Mouse (Mus musculus) lung, adult 2 months (tissue): ENCODE data around the gene Robo1. TPM values are rescaled to one million over a fixed set of nuclear protein-coding genes. Genes with fewer than 3 reads are reported as not detected.

ENCODE experiments used
- DNase-seq: peaks from one replicate; pipeline ENCODE4 v3.0.0; 2022
- H3K4me1 ChIP-seq: fragments of 200-500 bp; 2 replicates; pipeline ENCODE4 v1.6.1; 2011; ENCODE audit warnings: low read length; ENCODE audit not compliant: control insufficient read depth, insufficient read depth
- H3K4me3 ChIP-seq: fragments of 200-500 bp; replicated peaks from 2 replicates; pipeline ENCODE3; 2011; ENCODE audit warnings: low read depth, mild to moderate bottlenecking, control low read depth, low read length; ENCODE audit errors: extremely low read depth
- CTCF ChIP-seq: fragments of 200-500 bp; IDR thresholded peaks from 2 replicates; pipeline ENCODE4 v1.5.1; 2011; ENCODE audit warnings: mild to moderate bottlenecking, low read length, control low read depth; ENCODE audit not compliant: insufficient read depth
- POLR2A ChIP-seq: fragments of 200-500 bp; IDR thresholded peaks from 2 replicates; pipeline ENCODE4 v1.6.1; 2011; ENCODE audit warnings: low read depth, mild to moderate bottlenecking, control low read depth, low read length, borderline replicate concordance; ENCODE audit errors: extremely low read depth
- WGBS: fragments of 180-500 bp; shearing (Covaris S2); methylation state at CpG from one replicate; pipeline ENCODE4 v1.1.7; 2018; 5-methylcytosine and 5-hydroxymethylcytosine counted together
- polyA plus RNA-seq: library from polyadenylated mRNA; depleted of rRNA; stranded (reverse); fragments of >200 nt; gene quantifications from 2 replicates; pipeline ENCODE4 v1.2.3, GENCODE M21; 2012

The Robo1 gene
- polyA plus RNA-seq, 1 experiment: 8.3 TPM

- TF ChIP-seq CTCF: no peak
- no peak for TF ChIP-seq POLR2A
- no peak for DNase-seq
- no peaks in the 10 kb centered on the region; the same call in 1 of the 2 replicates for H3K4me1 ChIP-seq
- H3K4me3 ChIP-seq: no peak overlapping the region
- 63% methylated on average over 9 of the region's 9 CpGs for WGBS
Measured at GRCm38 (mm10) chr16:72717118-72717802, 409.2 kb downstream of the Robo1 start.

DNA sequence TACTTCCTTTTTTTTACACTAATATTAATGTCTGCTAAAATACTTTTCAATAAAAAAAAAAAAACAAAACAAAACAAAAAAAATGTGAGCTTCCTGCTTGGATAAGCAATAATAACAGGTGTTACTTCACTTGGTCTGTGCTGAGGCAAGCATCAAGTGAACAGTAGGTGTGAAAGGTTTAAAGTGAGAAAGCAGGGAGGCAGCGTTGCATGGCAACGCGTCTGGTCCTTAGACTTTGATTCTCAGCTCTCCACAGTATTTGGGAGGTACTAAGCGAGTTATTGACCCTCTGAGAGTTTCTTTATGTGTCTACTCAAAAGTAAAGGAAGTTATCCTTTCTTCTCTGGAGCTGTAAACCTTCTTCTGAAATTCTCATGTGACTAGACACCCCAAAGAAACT, 411.0 kb downstream of the Robo1 start:
- no peak for DNase-seq
- Histone ChIP-seq H3K4me1 (no peaks in the 10 kb centered on the region; the same call in 1 of the 2 replicates), H3K4me3 (no peak overlapping the region)
- TF ChIP-seq POLR2A (no peak), CTCF (no peak)
- WGBS: 82% methylated on average over 4 of the region's 4 CpGs

DNA sequence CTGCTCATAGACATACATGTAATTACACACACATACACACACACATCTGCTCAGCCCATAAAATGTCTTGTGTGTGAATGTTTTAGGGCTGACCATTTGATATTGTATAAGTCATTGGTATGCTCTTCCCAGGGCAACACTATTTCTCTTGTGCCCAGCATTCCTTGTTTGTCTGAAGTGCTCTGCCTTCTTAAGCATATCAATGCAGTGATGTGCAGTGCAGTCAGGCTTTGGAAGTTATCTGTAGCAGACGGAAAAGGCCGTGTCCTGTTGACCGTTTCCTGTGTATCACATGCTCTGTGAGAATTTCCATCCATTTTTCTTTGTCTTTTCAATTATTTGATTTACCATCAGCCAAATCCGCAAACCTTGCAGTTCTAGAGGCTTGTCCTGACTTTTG, 412.9 kb downstream of the Robo1 start:
- no peaks in the 10 kb centered on the region; the same call in 1 of the 2 replicates for H3K4me1 ChIP-seq
- DNase-seq: no peak
- TF ChIP-seq CTCF (no peak), POLR2A (no peak)
- no peak overlapping the region for H3K4me3 ChIP-seq
- 49% methylated on average over 4 of the region's 4 CpGs for WGBS

- H3K4me1 ChIP-seq: no peaks in the 10 kb centered on the region; the same call in 1 of the 2 replicates
- DNase-seq: no peak
- 34% methylated on average over 14 of the region's 14 CpGs for WGBS
- TF ChIP-seq CTCF: no peak
- TF ChIP-seq POLR2A: no peak
- H3K4me3 ChIP-seq: no peak overlapping the region
Measured at GRCm38 (mm10) chr16:72721713-72722481, 413.8 kb downstream of the Robo1 start.

GRCm38 (mm10) chr16:72734234-72734633, 426.1 kb downstream of the Robo1 start:
- 88% methylated on average over 5 of the region's 5 CpGs for WGBS
- TF ChIP-seq CTCF (no peak), POLR2A (no peak)
- Histone ChIP-seq H3K4me3 (no peak overlapping the region), H3K4me1 (no peaks in the 10 kb centered on the region)
- DNase-seq: no peak

DNA sequence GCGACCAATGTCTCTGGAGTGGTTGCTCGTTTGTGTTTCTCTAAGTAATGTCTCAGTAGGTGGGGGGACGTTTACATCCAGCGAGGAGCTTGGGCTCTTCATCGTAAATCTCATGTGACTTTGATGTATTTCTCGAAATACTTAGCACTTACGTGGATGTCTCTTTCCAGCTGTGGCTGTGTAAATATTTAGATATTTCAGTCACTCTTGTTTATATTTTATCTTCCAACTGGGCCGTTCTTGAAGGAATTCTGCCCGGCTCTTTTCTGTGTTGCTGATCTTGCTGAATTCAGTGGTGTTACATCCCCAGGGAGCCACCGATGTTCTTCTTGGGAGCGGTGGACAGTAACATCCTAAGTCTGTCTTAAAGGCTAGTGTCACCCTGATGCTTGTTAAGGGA, 427.1 kb downstream of the Robo1 start:
- no peak for DNase-seq
- no peaks in the 10 kb centered on the region for H3K4me1 ChIP-seq
- WGBS: 36% methylated on average over 11 of the region's 11 CpGs
- H3K4me3 ChIP-seq: no peak overlapping the region
- no peak for TF ChIP-seq POLR2A
- TF ChIP-seq CTCF: no peak

DNA sequence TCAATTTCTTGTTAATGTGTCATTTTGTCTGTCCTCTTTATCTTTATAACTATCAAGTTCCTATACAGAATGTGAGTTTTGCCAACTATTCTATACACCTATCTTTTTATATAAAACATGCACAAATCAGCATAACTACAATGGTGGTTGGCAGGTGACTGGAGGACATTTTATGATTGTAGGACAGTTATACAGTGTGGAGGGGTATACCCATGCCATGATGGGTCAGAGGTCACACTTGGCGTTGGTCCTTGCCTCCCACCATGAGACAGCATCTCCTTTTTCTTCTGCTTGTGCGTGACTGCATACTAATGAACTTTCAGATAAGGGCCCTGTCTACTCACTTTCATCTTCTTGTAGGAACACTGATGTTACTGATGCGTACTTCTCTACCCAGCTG, 427.5 kb downstream of the Robo1 start:
- 86% methylated on average over 3 of the region's 3 CpGs for WGBS
- H3K4me3 ChIP-seq: no peak overlapping the region
- no peaks in the 10 kb centered on the region for H3K4me1 ChIP-seq
- TF ChIP-seq POLR2A: no peak
- no peak for TF ChIP-seq CTCF
- DNase-seq: no peak

DNA sequence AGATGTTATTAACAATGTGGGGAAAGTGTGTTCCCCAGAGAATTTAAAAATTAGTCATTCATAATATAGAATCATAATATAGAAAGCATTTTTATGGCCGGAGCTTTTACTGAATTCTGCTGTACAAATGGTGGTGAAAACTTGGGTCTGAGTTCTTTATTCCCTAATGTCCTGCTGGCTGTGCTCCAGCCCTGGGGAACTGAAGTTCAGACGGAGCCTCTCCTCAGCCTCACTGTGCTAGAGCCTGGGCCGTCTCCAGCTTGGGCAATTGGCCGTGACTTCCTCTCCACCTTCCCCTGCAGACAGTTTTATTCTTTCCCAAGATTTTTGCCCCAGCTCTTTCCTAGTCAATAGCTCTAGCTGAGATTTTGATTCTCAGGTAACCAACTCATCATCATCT, 429.0 kb downstream of the Robo1 start:
- TF ChIP-seq CTCF (no peak), POLR2A (no peak)
- DNase-seq: no peak
- WGBS: 50% methylated on average over 4 of the region's 4 CpGs
- H3K4me3 ChIP-seq: no peak overlapping the region
- no peaks in the 10 kb centered on the region for H3K4me1 ChIP-seq

DNA sequence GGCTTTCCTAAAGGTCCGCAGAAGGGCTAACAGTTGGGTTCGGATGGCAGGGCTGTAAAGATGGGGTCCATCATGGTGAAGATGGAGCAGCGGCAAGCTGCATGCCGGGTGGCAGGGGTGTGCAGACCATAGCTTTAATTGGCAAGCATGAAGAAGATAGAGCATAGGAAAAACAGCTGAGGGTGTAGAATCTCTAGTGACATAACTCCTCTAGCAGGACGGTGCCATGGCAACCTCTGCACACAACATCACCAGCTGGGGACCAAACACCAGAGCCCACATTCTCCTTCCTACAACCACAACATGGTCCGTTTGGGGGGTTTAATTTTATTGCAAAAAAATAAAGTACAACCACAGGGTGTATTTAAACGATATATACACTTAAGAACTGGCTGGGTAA, 432.1 kb downstream of the Robo1 start:
- H3K4me1 ChIP-seq: no peaks in the 10 kb centered on the region
- no peak for TF ChIP-seq CTCF
- no peak for TF ChIP-seq POLR2A
- no peak for DNase-seq
- WGBS: 88% methylated on average over 7 of the region's 7 CpGs
- no peak overlapping the region for H3K4me3 ChIP-seq

DNA sequence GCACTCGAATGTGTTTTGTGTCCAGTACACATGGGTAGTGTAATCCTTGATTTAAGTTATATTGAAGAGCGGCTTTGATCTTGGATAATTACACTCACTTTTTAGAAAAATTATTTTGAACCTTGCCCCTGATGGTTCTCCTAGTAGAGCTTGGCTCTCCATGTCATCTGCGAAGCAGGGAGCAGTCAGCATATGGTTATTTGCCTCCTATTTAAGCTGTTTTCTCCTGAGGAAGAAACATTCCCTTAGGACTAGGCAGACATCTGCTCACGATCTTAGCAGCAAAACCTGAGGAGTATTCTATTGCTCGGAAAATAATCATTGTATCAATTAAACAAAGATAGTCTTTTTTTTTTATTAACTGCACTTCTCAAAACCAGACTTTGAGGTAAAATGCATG, 439.6 kb downstream of the Robo1 start:
- no peak for DNase-seq
- WGBS: 89% methylated on average over 5 of the region's 5 CpGs
- TF ChIP-seq CTCF (no peak), POLR2A (no peak)
- H3K4me1 ChIP-seq: no peaks in the 10 kb centered on the region
- no peak overlapping the region for H3K4me3 ChIP-seq
